In the genomic region with DNA sequence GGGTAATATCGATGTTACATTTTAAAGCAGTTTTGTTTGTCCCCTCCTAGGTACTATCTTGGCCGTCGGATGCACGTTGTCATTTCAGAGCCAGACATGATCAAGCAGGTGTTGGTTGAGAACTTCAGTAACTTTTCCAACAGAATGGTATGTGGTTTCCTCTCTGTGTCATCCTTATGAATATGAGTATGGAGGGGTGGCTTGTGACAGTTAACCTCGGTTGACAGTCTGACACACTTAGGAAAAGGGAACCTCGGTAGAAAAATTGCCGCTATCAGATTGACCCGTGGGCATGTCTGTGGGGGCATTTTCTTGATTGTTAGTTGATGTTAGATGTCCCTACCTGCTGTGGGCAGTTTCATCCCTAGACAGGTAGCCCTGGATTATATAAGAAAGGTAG, we compare ENCODE assay signal across 8 mouse cellular contexts.
"Had no signal": no experiment of that assay in that cellular context is flagged by ENCODE, and none has a peak within 500 bp of the region (broad histone marks: within the 10 kb centered on the region; RNA-seq: fewer than 3 reads in every experiment).

No protein-coding gene starts in this region.

- H3K4me1 ChIP-seq: midbrain, embryonic 13.5 days had no signal

- H3K4me2 ChIP-seq: liver, embryonic 13.5 days; midbrain, embryonic 13.5 days had no signal

- H3K9ac ChIP-seq: liver, embryonic 13.5 days; liver, postnatal 0 days; midbrain, embryonic 13.5 days had no signal

- H3K4me3 ChIP-seq: left cerebral cortex, adult 2 months; limb, embryonic 10.5 days; liver, embryonic 13.5 days; megakaryocyte, embryonic 14.5 days; midbrain, embryonic 13.5 days; myocyte had no signal

- DNase-seq: liver, embryonic 13.5 days; liver, postnatal 0 days had no signal

- H3K27ac ChIP-seq: left cerebral cortex, adult 2 months; limb, embryonic 10.5 days; liver, embryonic 13.5 days; midbrain, embryonic 13.5 days; stomach, postnatal 0 days had no signal

- ATAC-seq: midbrain, embryonic 13.5 days had no signal

- H3K36me3 ChIP-seq: limb, embryonic 10.5 days; liver, embryonic 13.5 days; midbrain, embryonic 13.5 days had no signal

- H3K9me3 ChIP-seq: limb, embryonic 10.5 days; liver, embryonic 13.5 days; megakaryocyte, embryonic 14.5 days; midbrain, embryonic 13.5 days had no signal

- H3K27me3 ChIP-seq: megakaryocyte, embryonic 14.5 days; midbrain, embryonic 13.5 days had no signal
